Mouse (Mus musculus) megakaryocyte, embryonic 14.5 days (primary cell): ENCODE data around the gene Fyttd1. TPM values are rescaled to one million over a fixed set of nuclear protein-coding genes. Genes with fewer than 3 reads are reported as not detected.
"Not testable (repeated sequence)": the region's sequence is repeated elsewhere in the genome, so short reads cannot be mapped to it uniquely, and the experiment has no call there.

Experiments
- H3K27me3 ChIP-seq: replicated peaks from 2 replicates; pipeline ENCODE3; 2012; ENCODE audit warnings: inconsistent platforms
- H3K36me3 ChIP-seq: replicated peaks from 2 replicates; pipeline ENCODE3; 2012; ENCODE audit warnings: low read length, inconsistent platforms, mixed read lengths
- H3K4me1 ChIP-seq: 2 replicates; pipeline ENCODE4 v1.6.1; 2012; ENCODE audit warnings: inconsistent platforms
- H3K4me3 ChIP-seq: replicated peaks from 2 replicates; pipeline ENCODE3; 2012; ENCODE audit warnings: moderate library complexity, mild to moderate bottlenecking, inconsistent platforms
- H3K9me3 ChIP-seq: 2 replicates; pipeline ENCODE4 v1.6.1; 2012; ENCODE audit warnings: inconsistent platforms
- FLI1 ChIP-seq: IDR thresholded peaks from 2 replicates; pipeline ENCODE4 v1.6.1; 2012; ENCODE audit warnings: low read length, inconsistent platforms, mixed read lengths
- GATA1 ChIP-seq: IDR thresholded peaks from 3 replicates; pipeline ENCODE4 v1.6.1; 2012; ENCODE audit warnings: mixed read lengths, low read length, inconsistent platforms, borderline replicate concordance
- polyA plus RNA-seq: library from polyadenylated mRNA; stranded (reverse); fragments of >175 nt; gene quantifications from 2 replicates; pipeline ENCODE4 v1.2.3, GENCODE M21; 2012; ENCODE audit warnings: low replicate concordance; ENCODE audit not compliant: insufficient read depth

The Fyttd1 gene
- polyA plus RNA-seq, 1 experiment: 57.2 TPM

- TF ChIP-seq FLI1: no peak
- Histone ChIP-seq H3K27me3 (no peaks in the 10 kb centered on the region), H3K9me3 (no peaks in the 10 kb centered on the region), H3K4me3 (no peak overlapping the region), H3K36me3 (peaks cover 54% of the 10 kb centered on the region), H3K4me1 (peaks cover 66% of the 10 kb centered on the region)
Observed at GRCm38 (mm10) chr16:32858771-32859636, 18.3 kb upstream of the Fyttd1 start.

GRCm38 (mm10) chr16:32861813-32862385 is 15.4 kb upstream of the Fyttd1 start:
- Histone ChIP-seq H3K4me3 (no peak overlapping the region), H3K36me3 (peaks cover 53% of the 10 kb centered on the region), H3K27me3 (no peaks in the 10 kb centered on the region), H3K9me3 (no peaks in the 10 kb centered on the region), H3K4me1 (peaks cover 66% of the 10 kb centered on the region)
- TF ChIP-seq GATA1 (no peak), FLI1 (no peak)

- H3K27me3 ChIP-seq: no peaks in the 10 kb centered on the region
- TF ChIP-seq GATA1 (no peak), FLI1 (no peak)
- peaks cover 34% of the 10 kb centered on the region for H3K36me3 ChIP-seq
- no peak overlapping the region for H3K4me3 ChIP-seq
- peaks cover 54% of the 10 kb centered on the region for H3K4me1 ChIP-seq
- H3K9me3 ChIP-seq: no peaks in the 10 kb centered on the region
Observed at GRCm38 (mm10) chr16:32865401-32865800, 11.9 kb upstream of the Fyttd1 start.

- Histone ChIP-seq H3K9me3 (no peaks in the 10 kb centered on the region), H3K27me3 (no peaks in the 10 kb centered on the region), H3K36me3 (peaks cover 21% of the 10 kb centered on the region), H3K4me3 (peak overlapping the region; percentile 98), H3K4me1 (peaks cover 54% of the 10 kb centered on the region)
- TF ChIP-seq GATA1 (no peak), FLI1 (no peak)
Observed at GRCm38 (mm10) chr16:32866713-32867112, 10.6 kb upstream of the Fyttd1 start.

- Histone ChIP-seq H3K36me3 (peaks cover 20% of the 10 kb centered on the region), H3K27me3 (no peaks in the 10 kb centered on the region), H3K4me3 (peak overlapping the region; percentile 98), H3K9me3 (no peaks in the 10 kb centered on the region), H3K4me1 (peaks cover 51% of the 10 kb centered on the region)
- TF ChIP-seq FLI1 (no peak), GATA1 (no peak)
Observed at GRCm38 (mm10) chr16:32867919-32868552, 9.3 kb upstream of the Fyttd1 start.

GRCm38 (mm10) chr16:32870231-32870630 is 7.1 kb upstream of the Fyttd1 start:
- peaks cover 34% of the 10 kb centered on the region for H3K4me1 ChIP-seq
- no peaks in the 10 kb centered on the region for H3K27me3 ChIP-seq
- TF ChIP-seq FLI1 (no peak), GATA1 (no peak)
- no peak overlapping the region for H3K4me3 ChIP-seq
- H3K9me3 ChIP-seq: no peaks in the 10 kb centered on the region
- H3K36me3 ChIP-seq: peaks cover 1% of the 10 kb centered on the region

GRCm38 (mm10) chr16:32873366-32873765 is 3.9 kb upstream of the Fyttd1 start:
- no peak overlapping the region for H3K4me3 ChIP-seq
- no peaks in the 10 kb centered on the region for H3K36me3 ChIP-seq
- no peaks in the 10 kb centered on the region for H3K9me3 ChIP-seq
- no peak for TF ChIP-seq GATA1
- no peak for TF ChIP-seq FLI1
- H3K27me3 ChIP-seq: no peaks in the 10 kb centered on the region
- H3K4me1 ChIP-seq: peaks cover 16% of the 10 kb centered on the region

- not testable (repeated sequence) for H3K4me3 ChIP-seq, H3K27me3 ChIP-seq, H3K36me3 ChIP-seq, H3K9me3 ChIP-seq
- peaks cover 28% of the 10 kb centered on the region for H3K4me1 ChIP-seq
Observed at GRCm38 (mm10) chr16:32875281-32875680, 2.0 kb upstream of the Fyttd1 start.

- peaks cover 34% of the 10 kb centered on the region for H3K4me1 ChIP-seq
- H3K9me3 ChIP-seq: no peaks in the 10 kb centered on the region
- H3K36me3 ChIP-seq: peaks cover 3% of the 10 kb centered on the region
- TF ChIP-seq GATA1 (no peak), FLI1 (no peak)
- no peaks in the 10 kb centered on the region for H3K27me3 ChIP-seq
- H3K4me3 ChIP-seq: no peak overlapping the region
Observed at GRCm38 (mm10) chr16:32875847-32876246, 1.5 kb upstream of the Fyttd1 start.

- H3K4me1 ChIP-seq: peaks cover 37% of the 10 kb centered on the region
- no peaks in the 10 kb centered on the region for H3K9me3 ChIP-seq
- H3K4me3 ChIP-seq: peak overlapping the region; percentile 95
- peaks cover 3% of the 10 kb centered on the region for H3K36me3 ChIP-seq
- no peak for TF ChIP-seq FLI1
- no peak for TF ChIP-seq GATA1
- H3K27me3 ChIP-seq: no peaks in the 10 kb centered on the region
Observed at GRCm38 (mm10) chr16:32876831-32877230, 469 bp upstream of the Fyttd1 start.
